Mouse (Mus musculus) embryonic facial prominence, embryonic 12.5 days (tissue): ENCODE measurements around the gene Serpinh1. TPM values are rescaled to one million over a fixed set of nuclear protein-coding genes. Genes with fewer than 3 reads are reported as not detected.
A peak's percentile ranks its signal among the peaks of the same experiment; 100 is the strongest.

Experiments
- ATAC-seq: fragments of 200-750 bp; cut with Nextera tagmentation; 2 replicates; pipeline ENCODE4 v1.8.0; 2017; ENCODE audit not compliant: insufficient number of reproducible peaks, insufficient read depth, low FRiP score, low TSS enrichment
- H3K27ac ChIP-seq: fragments of 300-500 bp; sonication (generic); 2 replicates; pipeline ENCODE4 v1.5.1; 2016; ENCODE audit warnings: mild to moderate bottlenecking
- H3K27me3 ChIP-seq: fragments of 300-500 bp; sonication (generic); 2 replicates; pipeline ENCODE4 v1.6.1; 2016; ENCODE audit warnings: mild to moderate bottlenecking, moderate library complexity
- H3K36me3 ChIP-seq: fragments of 300-500 bp; sonication (generic); 2 replicates; pipeline ENCODE4 v1.6.1; 2016; ENCODE audit warnings: mild to moderate bottlenecking
- H3K4me1 ChIP-seq: fragments of 300-500 bp; sonication (generic); 2 replicates; pipeline ENCODE4 v1.6.1; 2016
- H3K4me2 ChIP-seq: fragments of 300-500 bp; sonication (generic); replicated peaks from 2 replicates; pipeline ENCODE4 v1.6.1; 2016; ENCODE audit warnings: mild to moderate bottlenecking, moderate library complexity
- H3K4me3 ChIP-seq: fragments of 300-500 bp; sonication (generic); 2 replicates; pipeline ENCODE4 v1.5.1; 2016; ENCODE audit warnings: mild to moderate bottlenecking
- H3K9ac ChIP-seq: fragments of 300-500 bp; sonication (generic); 2 replicates; pipeline ENCODE4 v1.6.1; 2016; ENCODE audit warnings: mild to moderate bottlenecking, moderate library complexity
- H3K9me3 ChIP-seq: fragments of 300-500 bp; sonication (generic); 2 replicates; pipeline ENCODE4 v1.6.1; 2016; ENCODE audit warnings: mild to moderate bottlenecking, moderate library complexity
- WGBS: fragments of 180-500 bp; shearing (Covaris S2); methylation state at CpG from one replicate; pipeline ENCODE4 v1.1.7; 2016; 5-methylcytosine and 5-hydroxymethylcytosine counted together
- polyA plus RNA-seq: library from polyadenylated mRNA; unstranded; fragments of >200 nt; fragmentation: Nextera tagmentation; extraction: Ambion mirVana; gene quantifications from 2 replicates; pipeline ENCODE4 v1.2.1, GENCODE M21; 2016

Serpinh1 gene
- polyA plus RNA-seq, result 1,388 and 1,403 TPM in 2 replicates

- Histone ChIP-seq H3K4me2 (peak within 1 kb of the TSS; percentile 86), H3K27ac (peak within 1 kb of the TSS; percentile 99), H3K36me3 (peaks cover 28% of the 10 kb centered on the region), H3K9me3 (no peaks in the 10 kb centered on the region), H3K4me3 (peak within 1 kb of the TSS; percentile 80), H3K9ac (peak within 1 kb of the TSS; percentile 98), H3K4me1 (peaks cover 66% of the 10 kb centered on the region), H3K27me3 (no peaks in the 10 kb centered on the region)
- peak; percentile 85 for ATAC-seq
- WGBS, result under 1% methylated on average over 35 of the region's 35 CpGs
Observed at GRCm38 (mm10) chr7:99352526-99353400, at the start of gene Serpinh1. TSS of gene Serpinh1 (minus strand) at chr7:99353239.

- H3K27ac ChIP-seq, result no peak overlapping the region
Observed at GRCm38 (mm10) chr7:99402477-99402876, 49.4 kb upstream of the Serpinh1 start.

DNA sequence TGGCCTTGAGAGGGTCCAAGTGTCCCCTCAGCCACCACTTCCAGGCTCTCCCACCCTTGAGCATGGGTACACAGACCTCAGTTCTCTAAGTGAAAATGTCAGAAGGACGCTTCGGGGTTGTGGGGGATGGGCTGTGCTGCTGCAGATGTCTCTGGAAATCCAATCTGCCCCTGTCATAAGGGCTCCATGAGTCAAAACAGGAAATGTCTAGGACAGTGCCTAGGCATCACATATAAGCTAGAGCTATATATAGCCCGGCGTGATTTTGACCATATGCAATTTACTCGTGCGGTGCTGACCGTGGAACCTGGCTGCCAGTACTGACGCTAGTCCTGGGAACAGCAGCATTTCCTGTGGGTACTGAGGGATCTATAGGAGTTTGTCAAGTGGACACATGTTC lies 48.3 kb upstream of the Serpinh1 start:
- H3K36me3 ChIP-seq, result no peaks in the 10 kb centered on the region
- no peaks in the 10 kb centered on the region for H3K9me3 ChIP-seq
- no peak for ATAC-seq
- no peak overlapping the region for H3K27ac ChIP-seq
- no peak overlapping the region for H3K4me2 ChIP-seq
- H3K4me1 ChIP-seq, result peaks cover 15% of the 10 kb centered on the region
- H3K4me3 ChIP-seq, result no peak overlapping the region
- no peaks in the 10 kb centered on the region for H3K27me3 ChIP-seq
- WGBS, result 42% methylated on average over 8 of the region's 8 CpGs
- H3K9ac ChIP-seq, result no peak overlapping the region

More at GRCm38 (mm10) chr7:99402477-99402876, 49.4 kb upstream of the Serpinh1 start:
- 75% methylated on average over 6 of the region's 6 CpGs for WGBS
- Histone ChIP-seq H3K4me3 (no peak overlapping the region), H3K9ac (no peak overlapping the region), H3K4me1 (peaks cover 14% of the 10 kb centered on the region), H3K4me2 (no peak overlapping the region), H3K36me3 (no peaks in the 10 kb centered on the region), H3K9me3 (no peaks in the 10 kb centered on the region), H3K27me3 (no peaks in the 10 kb centered on the region)
- ATAC-seq, result no peak

DNA sequence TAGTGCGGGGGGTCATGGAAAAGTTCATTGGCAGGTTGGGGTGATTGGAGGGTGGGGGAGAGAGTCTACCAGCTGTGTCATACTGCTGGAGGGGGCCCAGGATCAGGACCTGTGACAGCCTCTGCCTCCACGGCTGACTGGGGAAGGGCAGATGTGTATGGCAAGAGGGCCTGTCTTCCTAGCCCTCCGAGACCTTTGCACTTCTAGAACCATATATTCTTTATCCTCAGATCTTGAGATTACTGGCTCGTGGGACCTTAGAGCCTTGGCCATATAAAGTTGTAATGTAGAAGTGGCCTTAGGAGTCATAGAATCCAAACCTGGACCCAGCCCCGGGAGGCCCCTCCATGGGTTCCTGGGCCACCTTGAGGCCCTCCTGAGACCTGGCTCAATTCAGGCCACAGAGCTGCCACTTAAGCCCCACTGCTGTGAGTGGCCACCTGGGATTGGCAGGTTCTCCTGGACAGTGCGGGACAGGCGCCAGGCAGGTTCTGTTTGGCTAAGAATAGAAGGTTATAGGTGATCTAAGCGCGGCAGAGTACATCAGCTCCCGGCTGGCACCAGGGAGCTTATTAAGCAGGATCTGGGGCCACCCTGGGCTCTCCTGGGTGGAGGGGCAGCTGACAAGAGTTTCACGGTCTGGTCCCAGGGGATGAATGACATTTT lies 44.1 kb upstream of the Serpinh1 start:
- Histone ChIP-seq H3K36me3 (0 out of 2 replicates have a peak, but pooled peaks cover 2% of the 10 kb centered on the region), H3K9ac (no peak overlapping the region), H3K9me3 (no peaks in the 10 kb centered on the region), H3K27ac (no peak overlapping the region), H3K4me2 (no peak overlapping the region), H3K27me3 (no peaks in the 10 kb centered on the region), H3K4me3 (no peak overlapping the region), H3K4me1 (peaks cover 29% of the 10 kb centered on the region)
- no peak for ATAC-seq
- 76% methylated on average over 11 of the region's 11 CpGs for WGBS

GRCm38 (mm10) chr7:99395908-99396616 lies 43.0 kb upstream of the Serpinh1 start:
- Histone ChIP-seq H3K27me3 (no peaks in the 10 kb centered on the region), H3K27ac (no peak overlapping the region), H3K9ac (no peak overlapping the region), H3K36me3 (0 out of 2 replicates have a peak, but pooled peaks cover 2% of the 10 kb centered on the region), H3K4me2 (no peak overlapping the region), H3K4me3 (no peak overlapping the region), H3K9me3 (no peaks in the 10 kb centered on the region), H3K4me1 (peaks cover 32% of the 10 kb centered on the region)
- WGBS, result 60% methylated on average over 11 of the region's 11 CpGs
- no peak for ATAC-seq

DNA sequence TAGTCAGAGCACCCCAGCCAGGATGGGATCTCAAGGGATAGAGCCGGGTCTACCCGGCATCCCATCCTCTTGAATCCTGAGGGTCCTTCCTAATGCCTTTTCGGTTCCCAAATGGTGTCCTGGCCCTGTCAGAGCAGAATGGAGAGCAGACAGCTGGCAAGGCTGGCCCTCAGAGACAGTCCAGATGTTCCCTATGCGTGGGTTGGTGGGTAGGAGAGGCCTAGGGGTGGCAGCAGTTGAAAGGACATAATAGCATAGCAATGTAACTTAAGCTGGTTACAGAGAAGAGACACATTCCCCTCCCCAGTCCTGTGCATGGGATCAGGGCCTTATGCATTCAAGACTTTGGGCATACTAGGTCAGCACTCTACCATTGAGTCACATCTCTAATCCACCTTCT lies 42.3 kb upstream of the Serpinh1 start:
- 71% methylated on average over 4 of the region's 4 CpGs for WGBS
- no peaks in the 10 kb centered on the region for H3K9me3 ChIP-seq
- H3K4me1 ChIP-seq, result peaks cover 36% of the 10 kb centered on the region
- H3K36me3 ChIP-seq, result 0 out of 2 replicates have a peak, but pooled peaks cover 2% of the 10 kb centered on the region
- no peak overlapping the region for H3K4me3 ChIP-seq
- H3K9ac ChIP-seq, result no peak overlapping the region
- ATAC-seq, result no peak
- no peak overlapping the region for H3K4me2 ChIP-seq
- H3K27ac ChIP-seq, result no peak overlapping the region
- H3K27me3 ChIP-seq, result no peaks in the 10 kb centered on the region

DNA sequence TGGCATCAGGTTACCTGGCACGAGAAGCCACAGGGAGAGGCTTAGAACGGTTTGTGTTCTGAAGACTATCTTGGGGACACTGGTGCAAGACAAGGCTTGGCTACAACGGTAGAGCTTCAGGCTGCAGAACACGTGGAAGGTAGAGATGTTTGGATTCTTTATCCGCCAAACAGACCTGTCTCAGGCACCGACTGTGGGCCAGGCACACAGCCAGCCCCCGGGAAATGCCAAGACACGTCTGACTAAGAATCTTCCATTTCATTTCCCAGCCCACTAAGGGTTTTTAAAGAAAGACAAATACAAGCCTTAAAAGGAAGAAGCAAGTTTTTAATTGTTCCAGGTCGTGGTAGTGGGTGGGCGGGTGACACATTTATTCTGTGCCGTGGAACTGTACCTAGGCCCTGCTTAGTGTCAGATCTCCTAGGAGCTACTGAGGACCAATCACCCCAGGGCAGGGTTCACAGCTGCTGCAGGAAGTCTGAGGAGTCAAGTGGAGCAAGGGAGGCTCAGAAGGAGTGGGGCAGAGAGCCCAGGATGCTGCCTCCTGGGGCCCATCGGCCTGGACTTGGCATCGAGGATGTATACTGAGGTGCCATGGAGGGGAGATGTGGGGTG lies 40.8 kb upstream of the Serpinh1 start:
- no peaks in the 10 kb centered on the region for H3K9me3 ChIP-seq
- no peak for ATAC-seq
- H3K4me2 ChIP-seq, result no peak overlapping the region
- H3K36me3 ChIP-seq, result 0 out of 2 replicates have a peak, but pooled peaks cover 2% of the 10 kb centered on the region
- WGBS, result 80% methylated on average over 13 of the region's 13 CpGs
- no peaks in the 10 kb centered on the region for H3K27me3 ChIP-seq
- H3K9ac ChIP-seq, result no peak overlapping the region
- H3K4me3 ChIP-seq, result no peak overlapping the region
- H3K4me1 ChIP-seq, result peaks cover 44% of the 10 kb centered on the region
- no peak overlapping the region for H3K27ac ChIP-seq

- H3K4me2 ChIP-seq, result no peak overlapping the region
- WGBS, result 72% methylated on average over 2 of the region's 2 CpGs
- no peak for ATAC-seq
- H3K4me1 ChIP-seq, result peaks cover 44% of the 10 kb centered on the region
- H3K9me3 ChIP-seq, result no peaks in the 10 kb centered on the region
- H3K36me3 ChIP-seq, result peaks cover 8% of the 10 kb centered on the region; the same call in 1 of the 2 replicates
- H3K9ac ChIP-seq, result no peak overlapping the region
- H3K27ac ChIP-seq, result no peak overlapping the region
- no peaks in the 10 kb centered on the region for H3K27me3 ChIP-seq
- no peak overlapping the region for H3K4me3 ChIP-seq
Observed at GRCm38 (mm10) chr7:99392696-99393095, 39.7 kb upstream of the Serpinh1 start.

DNA sequence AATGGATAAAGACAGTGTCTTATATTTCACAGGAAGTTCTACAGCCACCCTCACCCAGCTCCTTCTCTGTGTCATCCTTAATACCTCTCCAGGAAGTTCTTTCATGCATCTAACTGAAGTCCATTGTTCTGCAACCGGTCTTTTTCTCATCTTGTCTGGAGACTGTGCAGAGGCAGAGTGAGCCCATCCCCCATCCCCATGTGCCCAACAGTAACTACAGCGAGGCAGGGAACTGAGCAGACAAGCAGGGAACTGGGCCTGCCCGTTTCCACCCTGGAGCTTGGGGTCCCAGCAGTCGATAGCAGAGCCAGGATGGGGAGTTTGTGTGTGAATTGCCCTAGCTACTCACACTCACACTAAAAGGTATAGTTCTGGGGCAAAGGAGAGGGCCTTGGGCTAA lies 37.5 kb upstream of the Serpinh1 start:
- Histone ChIP-seq H3K36me3 (peaks cover 13% of the 10 kb centered on the region; the same call in 1 of the 2 replicates), H3K4me3 (no peak overlapping the region), H3K9ac (no peak overlapping the region), H3K4me2 (no peak overlapping the region), H3K27me3 (no peaks in the 10 kb centered on the region), H3K9me3 (no peaks in the 10 kb centered on the region), H3K4me1 (peaks cover 34% of the 10 kb centered on the region), H3K27ac (no peak overlapping the region)
- 11% methylated on average over 4 of the region's 4 CpGs for WGBS
- ATAC-seq, result no peak

DNA sequence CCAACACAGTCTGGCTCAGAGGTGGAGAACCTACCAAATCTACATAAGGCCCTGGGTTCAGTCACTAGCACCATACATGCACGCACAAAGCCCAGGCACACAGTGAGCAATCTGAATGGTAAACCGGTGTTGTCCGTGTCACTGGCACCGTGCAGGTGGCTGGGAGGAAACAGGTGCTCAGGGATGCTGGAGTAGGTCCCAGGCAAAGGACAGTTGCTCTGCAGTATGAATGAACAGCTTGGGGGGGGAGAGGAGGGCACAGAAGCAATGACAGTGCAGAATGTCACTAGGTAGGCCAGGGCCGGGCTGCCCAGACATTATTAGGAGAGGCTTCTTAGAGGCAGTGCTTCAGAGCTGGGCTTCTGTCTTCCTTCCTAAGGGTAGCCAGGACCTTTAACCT lies 34.3 kb upstream of the Serpinh1 start:
- H3K4me3 ChIP-seq, result no peak overlapping the region
- H3K27me3 ChIP-seq, result no peaks in the 10 kb centered on the region
- H3K27ac ChIP-seq, result no peak overlapping the region
- 81% methylated on average over 5 of the region's 5 CpGs for WGBS
- no peak overlapping the region for H3K9ac ChIP-seq
- H3K4me1 ChIP-seq, result peaks cover 46% of the 10 kb centered on the region
- no peak for ATAC-seq
- H3K9me3 ChIP-seq, result no peaks in the 10 kb centered on the region
- peaks cover 11% of the 10 kb centered on the region; the same call in 1 of the 2 replicates for H3K36me3 ChIP-seq
- no peak overlapping the region for H3K4me2 ChIP-seq

DNA sequence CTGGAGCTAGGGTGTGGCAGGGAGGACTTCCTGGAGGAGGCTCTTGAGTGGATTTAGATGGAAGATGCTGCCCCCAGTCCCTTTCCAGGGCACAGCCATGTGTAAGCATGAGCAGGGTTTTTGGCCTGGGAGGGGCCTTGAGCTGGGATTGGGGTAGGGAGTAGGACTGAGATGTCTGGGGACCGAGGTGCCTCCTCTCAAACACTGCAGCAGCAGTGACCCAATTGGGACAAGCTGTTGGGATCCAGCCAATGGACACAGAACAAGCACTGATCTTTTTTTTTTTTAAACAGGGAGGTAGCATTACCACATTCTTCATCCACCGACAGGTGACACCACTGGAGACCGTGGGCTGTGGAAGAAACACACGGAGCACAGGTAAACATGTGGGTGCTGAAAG lies 33.8 kb upstream of the Serpinh1 start:
- no peak for ATAC-seq
- Histone ChIP-seq H3K27ac (no peak overlapping the region), H3K4me1 (peaks cover 48% of the 10 kb centered on the region), H3K4me3 (no peak overlapping the region), H3K27me3 (no peaks in the 10 kb centered on the region), H3K9me3 (no peaks in the 10 kb centered on the region), H3K9ac (no peak overlapping the region), H3K36me3 (peaks cover 11% of the 10 kb centered on the region; the same call in 1 of the 2 replicates), H3K4me2 (no peak overlapping the region)
- 88% methylated on average over 4 of the region's 4 CpGs for WGBS
